Mouse (Mus musculus) left cerebral cortex, adult 18-20 months (tissue): Measurements from ENCODE around the gene Wdr46. TPM values are rescaled to one million over a fixed set of nuclear protein-coding genes. Genes with fewer than 3 reads are reported as not detected.
A peak's percentile ranks its signal among the peaks of the same experiment; 100 is the strongest.

Source experiments
- DNase-seq, 2 experiments: peaks; one replicate each; pipeline ENCODE4 v3.0.0; 2021 to 2022; ENCODE audit warnings: low spot score in 2 of 2, mixed read lengths in 1 of 2
- total RNA-seq, 2 experiments: library from RNA; stranded (reverse); gene quantifications; 2 replicates each; pipeline ENCODE4 v1.2.3; 2021

Gene Wdr46
- total RNA-seq, 2 experiments from 2014 or later = 12.5 to 13.8 TPM

DNA sequence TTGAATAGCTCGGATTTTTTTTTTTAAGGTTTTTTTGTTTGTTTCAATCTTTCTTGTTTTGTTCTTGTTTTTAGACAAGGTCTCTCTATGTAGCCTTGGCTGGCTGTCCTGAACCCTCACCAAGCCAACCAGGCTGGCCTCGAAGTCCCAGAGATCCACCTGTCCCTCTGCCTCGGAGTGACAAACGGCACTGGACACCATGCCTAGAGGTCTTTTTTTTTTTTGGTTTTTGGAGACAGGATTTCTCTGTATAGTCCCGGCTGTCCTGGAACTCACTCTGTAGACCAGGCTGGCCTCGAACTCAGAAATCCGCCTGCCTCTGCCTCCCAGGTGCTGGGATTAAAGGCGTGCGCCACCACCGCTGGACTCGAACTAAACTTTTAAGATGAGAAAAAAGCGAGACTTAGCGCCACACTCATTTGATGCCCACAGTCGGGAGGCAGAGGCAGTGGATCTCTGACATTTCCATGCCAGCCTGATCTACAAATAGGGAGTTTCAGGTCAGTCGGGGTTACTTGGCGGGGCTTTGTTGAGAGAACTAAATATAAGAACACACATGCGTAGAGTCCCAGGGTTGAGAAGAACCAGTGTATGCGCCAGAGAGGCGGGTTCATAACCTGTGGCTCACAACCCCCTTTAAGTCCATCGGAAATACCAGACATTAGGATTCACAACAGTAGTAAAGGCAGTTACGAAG, 12.1 kb upstream of the Wdr46 start:
- DNase-seq = no peak

DNA sequence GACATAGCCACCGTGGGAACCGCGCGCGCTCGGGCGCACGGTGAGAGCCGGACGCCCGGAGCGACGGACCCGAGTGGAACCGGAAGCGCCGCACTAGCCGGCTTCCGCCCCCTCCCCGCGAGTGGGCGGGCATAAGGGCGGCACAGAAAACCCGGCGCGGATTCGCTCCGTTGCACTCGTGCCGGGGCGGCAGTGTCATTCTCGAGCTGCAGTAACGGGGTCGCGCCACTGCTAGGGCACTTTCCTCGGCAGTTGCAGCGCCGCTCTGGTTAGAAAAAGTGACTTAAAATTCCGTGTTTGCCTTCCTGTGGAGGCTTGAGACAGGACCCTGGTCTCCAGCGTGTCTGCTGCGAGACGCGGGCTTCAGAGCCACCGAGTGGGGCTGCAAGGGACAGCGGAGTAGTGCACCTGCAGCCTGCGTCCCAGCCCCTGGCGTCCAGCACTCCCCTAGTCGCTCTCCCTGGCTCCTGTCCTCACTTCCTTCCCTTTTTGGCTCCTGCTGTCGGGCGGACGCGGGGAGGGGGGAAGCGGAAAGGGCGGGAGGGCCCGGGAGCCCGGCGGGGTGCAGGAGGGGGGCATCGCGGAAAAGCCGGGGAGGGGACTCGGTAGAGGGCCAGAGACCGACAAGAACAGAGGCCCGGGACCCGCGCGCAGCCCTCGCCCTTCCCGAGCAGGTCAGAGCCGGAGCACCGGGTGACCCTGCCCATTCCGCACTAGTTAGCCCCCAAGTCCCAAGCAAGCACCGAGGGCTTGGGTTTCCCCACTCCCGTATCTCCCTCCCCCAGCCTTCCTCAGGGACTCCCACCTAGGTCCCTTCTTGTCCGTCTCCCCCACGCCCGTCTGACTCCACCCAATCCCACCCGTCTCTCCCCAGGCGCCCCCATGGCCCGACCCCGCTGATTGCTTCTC, 10.8 kb upstream of the Wdr46 start, which contains the start of gene Rgl2:
Rgl2 (plus strand) TSS at position 173 of the 909 bp plus-strand sequence.
- DNase-seq = peak; percentile 93 to 94

DNA sequence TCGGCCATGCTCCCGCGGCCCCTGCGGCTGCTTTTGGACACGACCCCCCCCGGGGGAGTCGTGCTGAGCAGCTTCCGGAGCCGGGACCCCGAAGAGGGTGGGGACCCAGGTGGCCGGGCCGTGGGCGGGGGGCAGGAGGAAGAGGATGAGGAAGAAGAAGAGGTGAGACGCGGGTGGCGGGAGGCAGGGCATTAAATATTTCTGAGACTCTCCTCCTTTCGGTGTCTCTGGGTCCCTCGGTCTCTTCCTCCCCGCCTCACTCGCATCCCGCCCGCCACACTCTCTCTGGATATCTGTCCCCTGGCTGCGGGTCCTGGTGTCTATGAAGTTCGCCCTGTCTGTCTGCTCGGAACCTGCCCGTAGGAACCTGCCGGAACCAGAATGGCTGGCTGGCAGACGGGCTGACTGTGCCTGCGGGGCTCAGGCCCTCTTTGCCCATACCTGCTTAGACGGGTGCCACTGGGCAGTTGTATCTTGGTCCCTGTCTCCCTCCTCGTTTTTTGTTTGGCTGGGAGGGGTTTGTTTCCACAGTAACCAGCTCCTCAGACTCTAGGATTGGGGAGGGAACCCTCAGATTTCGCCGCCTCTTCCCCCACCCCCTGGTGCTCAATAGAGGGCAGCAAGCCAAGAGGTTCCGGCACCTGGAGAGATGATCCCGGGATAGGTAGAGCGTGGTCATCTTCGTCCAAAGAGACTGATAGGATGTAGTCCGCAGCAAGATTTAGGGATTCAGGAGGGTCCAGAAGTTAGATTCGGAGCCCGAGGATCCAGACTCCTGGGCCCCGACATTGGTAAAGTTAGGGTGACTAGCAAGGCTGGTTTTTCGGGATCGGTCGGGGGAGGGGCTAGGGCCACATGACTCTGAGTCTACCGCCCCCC, 9.9 kb upstream of the Wdr46 start:
- peak; percentile 53 to 62 for DNase-seq

DNA sequence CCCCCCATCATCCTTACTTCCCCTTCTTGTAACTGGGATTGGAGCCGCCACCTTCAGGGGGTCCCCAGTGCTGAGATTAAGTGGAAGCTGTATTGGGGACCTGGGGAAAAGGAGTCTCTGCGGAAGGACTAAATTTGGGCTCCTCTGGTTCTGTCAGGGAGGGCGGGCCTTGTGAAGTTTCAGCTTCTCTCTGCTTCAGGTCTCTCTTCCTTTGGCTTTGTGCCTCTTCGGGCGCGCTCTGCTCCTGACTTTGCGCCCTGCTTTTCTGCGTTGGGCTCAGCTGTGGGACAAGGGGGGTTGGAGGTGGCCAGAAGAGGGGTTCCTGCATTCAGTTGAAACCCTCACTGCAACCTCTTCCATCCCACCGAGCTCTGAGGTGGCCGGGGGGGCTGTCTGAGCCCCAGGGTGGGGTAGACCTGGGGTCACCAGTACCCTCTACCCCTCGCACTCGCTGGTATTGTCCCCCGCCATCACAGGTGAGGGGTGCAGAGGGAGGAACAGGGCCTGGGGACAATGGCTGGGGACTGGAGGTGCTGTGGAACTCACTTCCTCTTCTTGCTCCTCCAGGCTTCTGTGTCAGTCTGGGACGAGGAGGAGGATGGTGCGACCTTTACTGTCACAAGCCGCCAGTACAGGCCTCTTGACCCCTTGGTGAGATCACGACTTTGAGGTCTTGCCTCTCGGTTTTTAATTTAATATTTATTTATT, 9.1 kb upstream of the Wdr46 start:
- DNase-seq = no peak

DNA sequence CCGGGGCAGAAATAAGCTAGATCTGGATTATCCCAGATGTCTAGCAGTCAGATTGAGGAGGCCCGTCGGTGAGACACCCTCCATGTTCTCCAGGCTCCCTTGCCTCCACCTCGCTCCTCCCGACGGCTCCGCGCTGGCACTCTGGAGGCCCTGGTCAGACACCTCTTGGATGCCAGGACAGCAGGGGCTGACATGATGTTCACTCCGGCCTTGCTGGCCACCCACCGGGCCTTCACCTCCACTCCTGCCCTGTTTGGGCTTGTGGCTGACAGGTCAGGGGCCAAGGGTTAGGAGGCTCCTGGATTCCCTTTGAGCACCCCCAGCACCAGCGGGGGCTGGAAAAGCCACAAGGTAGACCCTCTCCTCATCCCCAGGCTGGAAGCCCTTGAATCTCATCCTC, 8.5 kb upstream of the Wdr46 start:
- no peak for DNase-seq

DNA sequence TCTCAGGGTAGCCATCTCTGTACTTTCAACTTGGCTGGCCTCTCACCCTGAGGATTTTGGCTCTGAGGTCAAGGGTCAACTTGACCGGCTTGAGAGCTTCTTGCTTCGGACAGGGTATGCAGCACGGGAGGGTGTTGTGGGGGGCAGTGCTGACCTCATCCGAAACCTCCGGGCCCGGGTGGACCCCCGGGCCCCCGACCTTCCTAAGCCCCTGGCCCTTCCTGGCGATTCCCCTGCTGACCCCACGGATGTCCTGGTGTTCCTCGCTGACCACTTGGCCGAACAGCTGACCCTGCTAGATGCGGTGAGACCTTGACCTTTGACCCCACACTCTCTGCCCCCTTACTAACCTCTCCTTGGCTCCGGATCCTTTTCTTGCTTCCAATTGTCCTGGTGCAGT, 8.0 kb upstream of the Wdr46 start:
- DNase-seq = no peak

DNA sequence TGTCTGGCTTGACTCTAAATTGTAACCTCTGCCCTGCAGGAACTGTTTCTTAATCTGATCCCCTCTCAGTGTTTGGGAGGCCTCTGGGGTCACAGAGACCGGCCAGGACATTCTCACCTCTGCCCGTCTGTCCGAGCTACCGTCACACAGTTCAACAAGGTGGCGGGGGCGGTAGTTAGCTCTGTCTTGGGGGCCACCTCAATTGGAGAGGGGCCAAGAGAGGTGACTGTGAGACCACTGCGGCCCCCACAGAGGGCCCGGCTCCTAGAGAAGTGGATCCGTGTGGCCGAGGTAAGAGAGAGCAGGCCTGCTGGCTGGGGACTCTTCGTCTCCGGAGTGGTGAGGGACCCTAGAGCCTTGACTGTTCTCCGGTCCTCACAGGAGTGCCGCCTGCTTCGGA, 7.5 kb upstream of the Wdr46 start:
- DNase-seq = no peak

DNA sequence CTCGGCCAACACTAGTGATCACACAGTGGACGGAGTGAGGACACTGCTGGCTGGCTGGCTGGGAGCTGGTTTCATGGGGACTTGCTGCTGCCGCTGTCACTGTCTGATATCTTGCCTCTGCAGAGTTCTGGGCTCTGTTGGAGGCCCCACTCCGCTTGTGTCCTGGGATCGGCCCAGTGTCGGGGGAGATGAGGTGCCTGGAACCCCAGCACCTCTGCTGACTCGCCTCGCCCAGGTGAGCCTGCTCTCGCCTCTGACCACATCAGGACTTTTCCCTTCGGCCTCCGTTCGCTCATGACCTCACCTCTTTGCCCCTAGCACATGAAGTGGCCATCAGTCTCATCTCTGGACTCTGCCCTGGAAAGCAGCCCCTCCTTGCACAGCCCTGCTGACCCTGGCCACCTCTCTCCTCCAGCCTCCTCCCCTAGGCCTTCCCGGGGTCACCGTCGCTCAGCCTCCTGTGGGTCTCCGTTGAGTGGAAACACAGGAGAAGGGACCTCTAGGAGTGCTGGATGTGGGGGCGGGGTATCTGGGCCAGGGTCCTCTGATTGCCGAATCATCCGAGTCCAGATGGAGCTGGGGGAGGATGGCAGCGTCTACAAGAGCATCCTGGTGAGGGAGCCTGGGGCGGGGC, 4.9 kb upstream of the Wdr46 start:
- DNase-seq = no peak

DNA sequence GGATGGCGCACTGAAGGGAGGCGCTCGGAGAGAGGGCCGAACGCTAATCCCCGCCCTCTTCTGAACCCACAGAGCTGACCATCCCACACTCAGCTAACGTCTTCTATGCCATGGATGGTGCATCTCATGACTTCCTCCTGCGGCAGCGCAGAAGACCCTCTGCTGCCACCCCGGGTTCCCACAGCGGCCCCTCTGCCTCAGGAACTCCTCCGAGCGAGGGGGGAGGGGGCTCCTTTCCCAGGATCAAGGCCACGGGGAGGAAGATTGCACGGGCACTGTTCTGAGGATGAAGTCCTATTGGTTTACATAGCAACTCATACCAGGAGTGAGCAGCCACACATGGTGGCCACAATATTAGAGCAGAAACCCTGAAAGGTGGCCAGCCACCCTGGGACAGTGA, 3.5 kb upstream of the Wdr46 start:
- no peak for DNase-seq

DNA sequence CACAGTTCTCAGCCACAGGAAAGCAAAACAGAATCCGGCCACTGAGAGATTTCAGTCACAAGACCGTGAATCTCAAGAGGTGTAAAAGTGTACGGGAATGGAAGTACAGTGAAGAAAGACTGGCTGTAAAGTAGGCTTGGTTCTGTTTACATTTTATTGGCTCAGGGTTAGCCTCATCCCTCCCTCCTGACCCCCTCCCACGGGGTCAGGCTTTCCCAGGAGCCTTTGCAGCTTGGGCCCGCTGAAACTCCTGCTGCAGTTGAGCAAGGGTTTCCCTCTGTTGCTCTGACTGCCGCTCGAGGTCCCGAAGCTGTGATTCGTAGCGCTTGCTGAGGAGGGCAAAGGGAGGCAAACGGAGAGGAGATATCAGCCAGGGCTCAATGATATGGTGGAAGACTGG, 1.7 kb upstream of the Wdr46 start:
- no peak for DNase-seq

DNA sequence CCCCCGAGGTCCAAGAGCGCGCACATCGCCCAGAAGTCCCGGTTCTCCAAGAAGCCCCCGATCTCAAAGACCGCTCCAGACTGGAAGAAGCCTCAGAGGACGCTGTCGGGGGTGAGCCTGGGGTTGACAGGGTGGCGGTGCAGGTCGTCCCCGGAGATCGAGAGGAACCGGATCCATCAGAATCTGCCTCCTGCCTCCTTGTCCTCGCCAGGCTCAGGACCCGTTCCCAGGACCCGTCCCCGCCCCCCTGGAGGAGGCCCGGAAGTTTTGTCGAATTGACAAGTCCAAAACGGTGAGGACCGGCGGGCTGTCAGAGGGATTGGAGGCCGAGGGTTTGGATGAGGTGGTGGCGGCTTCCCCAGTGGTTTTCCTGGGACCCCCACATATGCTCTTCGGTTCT, 521 bp downstream of the Wdr46 start:
- DNase-seq = no peak

DNA sequence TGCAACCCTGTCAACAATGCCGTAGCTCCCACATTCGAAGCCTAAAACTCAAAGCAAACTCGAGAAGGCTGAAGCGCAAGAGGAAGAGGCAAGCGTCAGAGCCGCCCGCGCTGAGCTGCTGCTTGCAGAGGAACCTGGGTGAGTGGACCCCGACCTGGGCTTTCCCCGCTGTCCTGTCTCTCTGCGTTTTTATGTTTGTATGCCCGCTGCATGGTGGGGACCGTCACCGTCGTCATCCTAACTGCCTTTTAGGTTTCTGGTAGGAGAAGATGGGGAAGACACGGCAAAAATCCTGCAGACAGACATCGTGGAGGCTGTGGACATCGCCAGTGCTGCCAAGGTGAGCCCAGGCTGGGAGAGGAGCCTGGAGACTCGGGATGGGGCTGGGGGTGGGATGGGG, 921 bp downstream of the Wdr46 start:
- DNase-seq = no peak

DNA sequence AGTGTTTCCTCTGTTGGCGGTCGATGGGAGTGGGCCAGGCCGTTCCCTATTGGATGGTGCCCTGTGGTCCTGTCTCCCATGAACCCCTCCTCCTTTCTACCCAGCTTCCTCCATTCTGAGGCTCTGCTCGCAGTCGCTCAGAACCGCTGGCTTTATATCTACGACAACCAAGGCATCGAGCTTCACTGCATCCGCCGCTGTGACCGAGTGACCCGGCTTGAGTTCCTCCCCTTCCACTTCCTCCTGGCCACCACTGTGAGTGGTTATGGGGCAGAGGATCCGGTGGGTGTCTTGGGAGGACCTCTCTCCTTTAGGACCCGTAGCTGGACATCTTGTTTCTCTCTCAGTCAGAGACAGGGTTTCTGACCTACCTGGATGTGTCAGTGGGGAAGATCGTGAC, 3.0 kb downstream of the Wdr46 start:
- no peak for DNase-seq

DNA sequence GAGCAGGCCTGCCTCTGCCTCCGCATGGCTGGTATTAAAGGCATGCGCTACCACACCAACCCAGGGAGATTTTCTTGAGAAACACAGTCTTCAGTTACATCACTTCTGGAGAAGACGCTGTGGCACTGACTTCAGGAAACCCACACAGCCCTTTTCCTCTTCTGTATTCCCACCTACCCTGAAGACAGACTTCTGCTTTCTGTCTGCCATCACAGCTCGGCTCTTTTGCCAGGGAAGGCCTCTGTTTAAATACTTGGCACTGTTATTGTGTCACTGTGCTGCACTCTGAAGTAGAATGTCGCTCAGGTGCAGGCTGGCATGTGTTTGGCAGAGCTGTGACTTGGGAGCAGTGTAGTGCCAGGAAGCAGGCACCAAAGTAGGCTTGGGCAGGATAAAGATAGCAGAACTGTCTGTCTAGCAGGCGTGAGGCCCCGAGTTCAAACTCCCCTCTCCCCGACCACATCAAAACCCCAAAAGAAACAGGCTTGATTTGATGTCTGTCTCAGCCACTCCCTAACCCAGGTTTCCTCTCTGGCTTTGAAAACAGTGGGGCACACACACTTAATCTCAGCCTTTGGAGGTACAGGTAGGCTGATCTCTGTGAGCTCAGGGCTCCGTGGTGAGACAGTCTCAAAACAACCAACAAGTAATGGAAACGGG, 7.1 kb downstream of the Wdr46 start:
- no peak for DNase-seq

DNA sequence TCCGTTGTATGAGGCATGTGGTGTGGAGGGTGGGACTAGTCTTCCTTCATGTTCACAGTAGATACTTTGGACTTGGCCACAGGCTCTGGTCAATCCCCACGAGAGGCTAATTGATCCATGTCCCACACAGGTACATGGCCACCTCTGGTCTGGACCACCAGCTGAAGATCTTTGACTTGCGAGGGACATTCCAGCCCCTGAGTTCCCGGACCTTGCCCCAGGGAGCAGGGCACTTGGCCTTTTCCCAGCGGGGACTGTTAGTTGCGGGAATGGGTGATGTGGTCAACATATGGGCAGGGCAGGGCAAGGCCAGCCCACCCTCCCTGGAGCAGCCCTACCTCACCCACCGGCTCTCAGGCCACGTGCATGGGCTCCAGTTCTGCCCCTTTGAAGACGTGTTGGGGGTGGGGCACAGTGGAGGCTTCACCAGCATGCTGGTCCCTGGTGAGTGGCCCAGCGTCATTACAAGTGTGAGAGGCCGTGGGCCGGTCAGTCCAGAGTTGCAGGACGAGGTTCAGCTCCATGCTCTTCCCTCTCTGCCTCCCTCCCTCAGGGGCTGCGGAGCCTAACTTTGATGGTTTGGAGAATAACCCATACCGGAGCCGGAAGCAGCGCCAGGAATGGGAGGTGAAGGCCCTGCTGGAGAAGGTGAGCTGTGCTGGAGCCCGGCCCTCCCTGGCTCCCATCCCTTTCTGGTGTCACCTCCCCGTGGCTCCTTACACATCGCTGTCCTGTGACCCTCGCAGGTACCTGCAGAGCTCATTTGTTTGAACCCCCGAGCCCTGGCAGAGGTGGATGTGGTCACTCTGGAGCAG, 7.8 kb downstream of the Wdr46 start:
- no peak for DNase-seq

DNA sequence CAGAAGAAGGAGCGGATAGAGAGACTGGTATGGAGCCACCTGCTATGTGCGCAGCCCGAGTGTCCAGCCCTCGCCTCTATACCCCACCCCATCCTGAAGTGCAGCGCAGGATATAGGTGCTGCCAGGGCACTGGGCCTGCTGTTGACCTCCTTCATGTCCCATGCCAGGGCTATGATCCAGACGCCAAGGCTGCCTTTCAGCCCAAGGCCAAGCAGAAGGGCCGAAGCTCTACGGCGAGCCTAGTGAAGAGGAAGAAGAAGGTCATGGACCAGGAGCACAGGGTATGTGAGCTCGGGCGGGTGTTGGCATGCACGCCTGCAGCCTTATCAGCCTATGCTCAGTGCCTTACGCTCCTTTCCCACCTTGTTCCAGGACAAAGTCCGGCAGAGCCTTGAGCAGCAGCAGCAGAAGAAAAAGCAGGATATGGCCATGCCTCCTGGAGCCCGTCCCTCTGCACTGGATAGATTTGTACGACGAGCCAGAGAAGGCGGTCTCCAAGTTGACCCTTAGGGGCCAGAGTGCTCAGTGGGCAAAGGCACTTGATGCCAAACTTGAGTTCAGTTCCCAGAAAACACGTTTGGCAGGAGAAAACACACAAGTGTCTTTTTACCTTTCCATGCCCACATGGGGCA, 8.6 kb downstream of the Wdr46 start:
- no peak for DNase-seq

DNA sequence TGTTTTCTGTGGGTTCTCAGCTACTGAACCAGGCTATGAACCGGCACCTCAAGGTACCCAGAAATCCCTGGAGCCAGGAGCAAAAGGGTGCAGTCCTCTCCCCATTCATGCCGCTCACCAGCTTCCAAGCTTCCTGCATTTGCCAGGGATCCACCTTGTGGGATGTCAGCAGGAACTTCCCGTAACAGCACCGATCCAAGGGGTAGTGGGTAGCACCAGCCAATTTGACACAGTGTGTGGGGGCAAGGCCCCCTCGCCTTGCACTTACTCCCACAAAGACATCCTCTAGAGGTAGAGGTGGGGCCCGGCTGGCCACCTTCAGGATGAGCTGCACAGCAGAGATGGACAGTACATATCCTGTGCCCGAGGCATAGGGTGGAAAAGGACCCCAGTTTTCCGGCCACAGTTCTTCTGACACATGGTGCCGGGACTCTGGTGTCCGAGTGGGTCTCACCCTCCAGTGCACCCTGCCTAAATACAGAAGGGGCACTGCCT, 9.7 kb downstream of the Wdr46 start:
- no peak for DNase-seq
